Mouse (Mus musculus) liver, postnatal 0 days (tissue): ENCODE results near the gene Pdcd2l. TPM values are rescaled to one million over a fixed set of nuclear protein-coding genes. Genes with fewer than 3 reads are reported as not detected.

ENCODE experiments used
- ATAC-seq: fragments of 200-750 bp; cut with Nextera tagmentation; 2 replicates; pipeline ENCODE4 v1.8.0; 2017; ENCODE audit warnings: mild to moderate bottlenecking, moderate library complexity
- DNase-seq: peaks from one replicate; pipeline ENCODE4 v3.0.0-alpha.2; 2016
- H3K27ac ChIP-seq: fragments of 300-500 bp; sonication (generic); 2 replicates; pipeline ENCODE4 v1.5.1; 2014; ENCODE audit warnings: antibody characterized with exemption, moderate library complexity, mild to moderate bottlenecking, low read depth
- H3K27me3 ChIP-seq: fragments of 300-500 bp; sonication (generic); 2 replicates; pipeline ENCODE4 v1.6.1; 2014; ENCODE audit warnings: low read length, control low read depth, mixed read lengths; ENCODE audit not compliant: insufficient read depth
- H3K36me3 ChIP-seq: fragments of 300-500 bp; sonication (generic); replicated peaks from 2 replicates; pipeline ENCODE4 v1.6.1; 2014; ENCODE audit warnings: mild to moderate bottlenecking, control low read depth, low read length, moderate library complexity, mixed read lengths; ENCODE audit not compliant: insufficient read depth
- H3K4me1 ChIP-seq: fragments of 300-500 bp; sonication (generic); 2 replicates; pipeline ENCODE4 v1.6.1; 2014; ENCODE audit warnings: antibody characterized with exemption, mild to moderate bottlenecking, control low read depth; ENCODE audit not compliant: insufficient read depth
- H3K4me2 ChIP-seq: fragments of 300-500 bp; sonication (generic); 2 replicates; pipeline ENCODE4 v1.6.1; 2014; ENCODE audit warnings: low read depth, mild to moderate bottlenecking, low read length, moderate library complexity, mixed read lengths
- H3K4me3 ChIP-seq: fragments of 300-500 bp; sonication (generic); 2 replicates; pipeline ENCODE4 v1.5.1; 2014; ENCODE audit warnings: low read depth, low read length
- H3K9ac ChIP-seq: fragments of 300-500 bp; sonication (generic); replicated peaks from 2 replicates; pipeline ENCODE4 v1.6.1; 2014; ENCODE audit warnings: mild to moderate bottlenecking, moderate library complexity
- H3K9me3 ChIP-seq: fragments of 300-500 bp; sonication (generic); 2 replicates; pipeline ENCODE4 v1.6.1; 2016; ENCODE audit warnings: mild to moderate bottlenecking, control low read depth, low read length, mixed read lengths
- CTCF ChIP-seq: sonication (generic); IDR thresholded peaks from 2 replicates; pipeline ENCODE4 v1.5.1; 2016; ENCODE audit warnings: antibody characterized with exemption, low read depth
- EP300 ChIP-seq: IDR thresholded peaks from 2 replicates; pipeline ENCODE4 v1.6.1; 2016; ENCODE audit warnings: antibody characterized with exemption, low read depth, mild to moderate bottlenecking
- WGBS: fragments of 180-500 bp; shearing (Covaris S2); extraction: QIAGEN DNeasy Blood & Tissue Kit; methylation state at CpG from one replicate; pipeline ENCODE4 v1.1.7; 2014; ENCODE audit not compliant: insufficient replicate concordance; 5-methylcytosine and 5-hydroxymethylcytosine counted together
- polyA plus RNA-seq: library from polyadenylated mRNA; unstranded; fragments of >200 nt; fragmentation: Nextera tagmentation; extraction: Ambion mirVana; gene quantifications from 2 replicates; pipeline ENCODE4 v1.2.1, GENCODE M21; 2015

The Pdcd2l gene
- polyA plus RNA-seq, 1 experiment from 2014 or later: 17.2 TPM

DNA sequence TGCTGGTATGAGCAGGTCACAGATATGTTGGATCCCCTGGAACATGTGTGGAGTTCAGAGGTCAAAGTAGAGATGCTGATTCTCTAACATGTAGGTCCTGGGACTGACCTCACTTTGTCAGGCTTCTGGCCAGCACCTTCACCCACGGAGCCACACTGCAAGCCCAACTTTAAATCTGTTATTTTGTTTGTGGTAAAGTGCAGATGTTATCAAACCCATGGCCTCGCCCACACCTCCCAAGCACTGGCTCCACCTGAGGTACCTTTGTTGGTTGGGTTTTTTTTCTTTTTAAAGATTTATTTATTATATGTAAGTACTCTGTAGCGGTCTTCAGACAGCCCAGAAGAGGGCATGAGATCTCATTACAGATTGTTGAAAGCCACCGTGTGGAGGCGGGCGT lies 57.0 kb downstream of the Pdcd2l start:
- Histone ChIP-seq H3K27me3 (no peaks in the 10 kb centered on the region), H3K9ac (no peak overlapping the region), H3K36me3 (peaks cover 41% of the 10 kb centered on the region), H3K4me2 (no peak overlapping the region), H3K4me3 (no peak overlapping the region), H3K9me3 (no peaks in the 10 kb centered on the region), H3K4me1 (no peaks in the 10 kb centered on the region), H3K27ac (no peak overlapping the region)
- ATAC-seq (no peak), DNase-seq (no peak)
- WGBS: 80% methylated on average over 6 of the region's 6 CpGs
- TF ChIP-seq CTCF: no peak
- no peak for TF ChIP-seq EP300

Other genes starting within 250 kb of the Pdcd2l start
- gene Scgb2b27, start 182.7 kb downstream of the Pdcd2l start, polyA plus RNA-seq: not detected in 2 replicates
- not detected in 2 replicates for gene Scgb1b27, start 175.2 kb downstream of the Pdcd2l start, polyA plus RNA-seq
- gene Scgb1b30, start 101.2 kb downstream of the Pdcd2l start, polyA plus RNA-seq: not detected in 2 replicates
- gene Wtip, start 63.4 kb downstream of the Pdcd2l start, polyA plus RNA-seq: 0.94 and 1.5 TPM in 2 replicates
- 42.1 and 50.0 TPM in 2 replicates for gene Uba2, start 27.1 kb downstream of the Pdcd2l start, polyA plus RNA-seq
- gene Gpi1, start 33.7 kb upstream of the Pdcd2l start, polyA plus RNA-seq: 173 and 218 TPM in 2 replicates
- gene Gm6096, start 54.4 kb upstream of the Pdcd2l start, polyA plus RNA-seq: not detected in 2 replicates
- 9.3 and 10.3 TPM in 2 replicates for gene 4931406P16Rik, start 116.9 kb upstream of the Pdcd2l start, polyA plus RNA-seq
- gene Lsm14a, start 196.7 kb upstream of the Pdcd2l start, polyA plus RNA-seq: 30.3 and 31.2 TPM in 2 replicates